20 mouse cellular contexts compared by ENCODE assay signal in the genomic region with DNA sequence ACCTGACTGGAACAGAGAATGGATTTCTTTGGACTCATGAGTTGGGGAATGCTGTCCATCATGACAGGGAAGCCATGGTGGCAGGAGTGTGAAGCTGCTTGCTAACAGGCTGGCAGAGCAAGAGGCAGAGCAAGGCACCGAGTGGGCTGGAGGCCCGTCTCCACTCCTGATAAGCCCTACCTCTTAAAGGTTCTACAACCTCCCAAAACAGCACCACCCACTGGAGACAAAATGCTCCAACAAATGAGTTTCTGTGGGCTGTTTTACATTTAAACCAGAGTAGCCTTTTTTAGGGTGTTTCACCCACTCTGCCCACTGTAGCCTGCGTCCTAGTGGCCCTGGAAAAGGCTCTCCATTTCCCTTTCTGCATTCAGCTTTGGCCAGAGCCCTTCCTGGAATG.
A peak's percentile ranks its signal among the peaks of the same experiment; 100 is the strongest.
DNase-seq lines count a peak whose midpoint lies in the region; ATAC-seq and TF ChIP-seq lines count a peak whose summit lies in the region.
"Had no signal": no experiment of that assay in that cellular context is flagged by ENCODE, and none has a peak within 500 bp of the region (broad histone marks: within the 10 kb centered on the region; RNA-seq: fewer than 3 reads in every experiment).

No protein-coding gene starts in this region.

- peak; percentile 56 for DNase-seq in midbrain, embryonic 11.5 days (ENCODE audit: low spot score, missing footprints)
- no peak for DNase-seq in CH12.LX (ENCODE audit: extremely low read depth)
- DNase-seq in retina, postnatal 1 day = no peak
- no peak for DNase-seq in layer of hippocampus, postnatal 25 days (ENCODE audit: extremely low spot score in 1 of 2, low spot score in 1 of 2)
- DNase-seq: cerebellum, adult 2 months; gastrocnemius, postnatal 14 days; kidney, adult 9 months; kidney, postnatal 4 days; layer of hippocampus, postnatal 36 days; right cerebral cortex, postnatal 14 days had no signal

- no peak for ATAC-seq in intestine, postnatal 0 days
- no peak for ATAC-seq in intestine, embryonic 16.5 days
- ATAC-seq in midbrain, embryonic 11.5 days (ENCODE audit: low FRiP score) = no peak
- no peak for ATAC-seq in midbrain, embryonic 13.5 days
- peak; percentile 45 for ATAC-seq in megakaryocyte progenitor cell, adult 5-6 weeks (replicated peaks; ENCODE audit: poor library complexity)
- ATAC-seq: hindbrain, postnatal 0 days had no signal

- no peak overlapping the region for H3K9ac ChIP-seq in intestine, postnatal 0 days (ENCODE audit: low read depth, low read length)
- no peak overlapping the region for H3K9ac ChIP-seq in intestine, embryonic 16.5 days (ENCODE audit: low read depth, low read length)
- H3K9ac ChIP-seq in midbrain, embryonic 11.5 days (ENCODE audit: low read length) = no peak overlapping the region
- H3K9ac ChIP-seq in midbrain, embryonic 13.5 days (replicated peaks) = no peak overlapping the region
- H3K9ac ChIP-seq in CH12.LX (ENCODE audit: insufficient read depth, low read depth) = no peak overlapping the region
- H3K9ac ChIP-seq: forebrain, embryonic 12.5 days; liver, embryonic 15.5 days; neural tube, embryonic 13.5 days had no signal

- no peaks in the 10 kb centered on the region for H3K27me3 ChIP-seq in intestine, postnatal 0 days (replicated peaks; ENCODE audit: control insufficient read depth, insufficient read depth, low read length)
- no peaks in the 10 kb centered on the region for H3K27me3 ChIP-seq in intestine, embryonic 16.5 days (replicated peaks; ENCODE audit: control insufficient read depth, insufficient read depth, low read length)
- H3K27me3 ChIP-seq in midbrain, embryonic 11.5 days (ENCODE audit: control insufficient read depth, insufficient read depth, low read length) = no peaks in the 10 kb centered on the region
- no peaks in the 10 kb centered on the region for H3K27me3 ChIP-seq in midbrain, embryonic 13.5 days
- H3K27me3 ChIP-seq in CH12.LX (replicated peaks) = no peaks in the 10 kb centered on the region
- H3K27me3 ChIP-seq: forebrain, embryonic 12.5 days; liver, embryonic 15.5 days; neural tube, embryonic 13.5 days had no signal

- H3K79me2 ChIP-seq in CH12.LX (replicated peaks; ENCODE audit: control insufficient read depth, extremely low read depth, insufficient read depth, poor library complexity, severe bottlenecking) = no peaks in the 10 kb centered on the region

- H3K4me1 ChIP-seq in intestine, postnatal 0 days (replicated peaks; ENCODE audit: control insufficient read depth, insufficient read depth, low read length) = no peaks in the 10 kb centered on the region
- H3K4me1 ChIP-seq in intestine, embryonic 16.5 days (ENCODE audit: control insufficient read depth, insufficient read depth, low read length) = peaks cover 21% of the 10 kb centered on the region
- H3K4me1 ChIP-seq in midbrain, embryonic 11.5 days (ENCODE audit: control insufficient read depth, insufficient read depth, low read length) = peaks cover 5% of the 10 kb centered on the region; the same call in 1 of the 2 replicates
- H3K4me1 ChIP-seq in midbrain, embryonic 13.5 days (replicated peaks) = peaks cover 10% of the 10 kb centered on the region
- H3K4me1 ChIP-seq in CH12.LX (ENCODE audit: control insufficient read depth in 1 of 2, insufficient read depth in 2 of 2) = peaks cover 60 to 98% of the 10 kb centered on the region in 2 experiments
- H3K4me1 ChIP-seq: liver, embryonic 15.5 days had no signal

- TF ChIP-seq RAD21 in CH12.LX (IDR thresholded peaks at IDR 0.05; ENCODE audit: low read depth, low read length) = peak; percentile 1

- no peak overlapping the region for H3K4me2 ChIP-seq in intestine, postnatal 0 days (replicated peaks; ENCODE audit: low read depth)
- no peak overlapping the region for H3K4me2 ChIP-seq in intestine, embryonic 16.5 days (ENCODE audit: low read depth, low read length)
- no peak overlapping the region for H3K4me2 ChIP-seq in midbrain, embryonic 11.5 days
- no peak overlapping the region for H3K4me2 ChIP-seq in midbrain, embryonic 13.5 days (replicated peaks)
- no peak overlapping the region for H3K4me2 ChIP-seq in CH12.LX (ENCODE audit: insufficient read depth, low read depth, poor library complexity, severe bottlenecking)
- H3K4me2 ChIP-seq: forebrain, embryonic 12.5 days; liver, embryonic 15.5 days; neural tube, embryonic 13.5 days had no signal

- dilution Hi-C loops in CH12.LX (cut with MboI; ENCODE audit: extremely low pct_ligation_motif_present, extremely low pct_unique_long_range_greater_than_20kb, low sequenced_read_pairs) = no loop called here

- TF ChIP-seq EP300 in CH12.LX (IDR thresholded peaks at IDR 0.05; ENCODE audit: low read length) = no peak

- no peak for TF ChIP-seq POLR2A in CH12.LX (IDR thresholded peaks at IDR 0.05; ENCODE audit: low read depth, low read length)

- in situ Hi-C loops in CH12.LX (cut with MboI; ENCODE audit: low pct_ligation_motif_present, low pct_unique_long_range_greater_than_20kb, low sequenced_read_pairs) = no loop called here

- H3K9me3 ChIP-seq in intestine, postnatal 0 days (ENCODE audit: control insufficient read depth) = no peaks in the 10 kb centered on the region
- H3K9me3 ChIP-seq in intestine, embryonic 16.5 days (ENCODE audit: control insufficient read depth, low read length) = no peaks in the 10 kb centered on the region
- no peaks in the 10 kb centered on the region for H3K9me3 ChIP-seq in midbrain, embryonic 11.5 days (ENCODE audit: control insufficient read depth, low read length)
- H3K9me3 ChIP-seq in midbrain, embryonic 13.5 days = no peaks in the 10 kb centered on the region
- H3K9me3 ChIP-seq in CH12.LX (replicated peaks; ENCODE audit: low read length) = no peaks in the 10 kb centered on the region
- H3K9me3 ChIP-seq: forebrain, embryonic 12.5 days; hindbrain, embryonic 10.5 days; liver, embryonic 15.5 days; midbrain, embryonic 10.5 days; neural tube, embryonic 13.5 days had no signal

- no peak overlapping the region for H3K4me3 ChIP-seq in intestine, postnatal 0 days (ENCODE audit: low read depth, low read length)
- no peak overlapping the region for H3K4me3 ChIP-seq in intestine, embryonic 16.5 days (ENCODE audit: low read length)
- H3K4me3 ChIP-seq in midbrain, embryonic 11.5 days (ENCODE audit: low read depth, low read length) = no peak overlapping the region
- no peak overlapping the region for H3K4me3 ChIP-seq in midbrain, embryonic 13.5 days (replicated peaks)
- H3K4me3 ChIP-seq in CH12.LX (replicated peaks in 1 of 3; ENCODE audit: low read depth in 2 of 3, low read length in 2 of 3, poor library complexity in 1 of 3) = no peak overlapping the region
- H3K4me3 ChIP-seq: forebrain, embryonic 12.5 days; hindbrain, embryonic 10.5 days; liver, embryonic 15.5 days; midbrain, embryonic 10.5 days; neural tube, embryonic 13.5 days had no signal

- no peak overlapping the region for H3K27ac ChIP-seq in intestine, postnatal 0 days (ENCODE audit: low read depth, low read length)
- no peak overlapping the region for H3K27ac ChIP-seq in intestine, embryonic 16.5 days (ENCODE audit: low read length)
- H3K27ac ChIP-seq in midbrain, embryonic 11.5 days (ENCODE audit: low read depth, low read length) = no peak overlapping the region
- H3K27ac ChIP-seq in midbrain, embryonic 13.5 days = no peak overlapping the region
- H3K27ac ChIP-seq in CH12.LX (ENCODE audit: insufficient read depth, low read depth) = no peak overlapping the region
- H3K27ac ChIP-seq: forebrain, embryonic 12.5 days; hindbrain, embryonic 10.5 days; hindbrain, postnatal 0 days; liver, embryonic 15.5 days; midbrain, embryonic 10.5 days; neural tube, embryonic 13.5 days had no signal

- TF ChIP-seq CTCF in intestine, postnatal 0 days (IDR thresholded peaks at IDR 0.05; ENCODE audit: low read depth) = peak; percentile 33
- TF ChIP-seq CTCF in CH12.LX (conservative IDR thresholded peaks at IDR 0.05 in 1 of 2, IDR thresholded peaks at IDR 0.05 in 1 of 2; ENCODE audit: low read depth in 2 of 2, low read length in 2 of 2) = peak in 1 of 2 experiments; percentile 31; a peak in 2 of 4 replicates

- 72% methylated on average over 3 of the region's 3 CpGs for WGBS in intestine, postnatal 0 days
- WGBS in intestine, embryonic 16.5 days = 78% methylated on average over 3 of the region's 3 CpGs
- 92% methylated on average over 3 of the region's 3 CpGs for WGBS in midbrain, embryonic 11.5 days
- WGBS in midbrain, embryonic 13.5 days = 91% methylated on average over 3 of the region's 3 CpGs

- no peaks in the 10 kb centered on the region for H3K36me3 ChIP-seq in intestine, postnatal 0 days (ENCODE audit: control insufficient read depth, insufficient read depth)
- H3K36me3 ChIP-seq in intestine, embryonic 16.5 days (ENCODE audit: control insufficient read depth, insufficient read depth, low read length) = no peaks in the 10 kb centered on the region; the same call in 1 of the 2 replicates
- no peaks in the 10 kb centered on the region for H3K36me3 ChIP-seq in midbrain, embryonic 11.5 days (ENCODE audit: control insufficient read depth, insufficient read depth, low read length)
- H3K36me3 ChIP-seq in midbrain, embryonic 13.5 days = no peaks in the 10 kb centered on the region
- H3K36me3 ChIP-seq in CH12.LX (replicated peaks in 1 of 2; ENCODE audit: control insufficient read depth in 1 of 2, insufficient read depth in 1 of 2, low read length in 1 of 2) = peaks cover 0 to 2% of the 10 kb centered on the region in 2 experiments
- H3K36me3 ChIP-seq: forebrain, embryonic 12.5 days; hindbrain, embryonic 10.5 days; liver, embryonic 15.5 days; midbrain, embryonic 10.5 days; neural tube, embryonic 13.5 days had no signal

TF ChIP-seq in CH12.LX, 34 proteins besides CTCF, POLR2A, EP300 and RAD21:
- no peak for TF ChIP-seq ZKSCAN1 (IDR thresholded peaks at IDR 0.05; ENCODE audit: borderline replicate concordance, low read depth, low read length)
- no peak for TF ChIP-seq MAX (IDR thresholded peaks at IDR 0.05; ENCODE audit: low read length)
- TF ChIP-seq UBTF (IDR thresholded peaks at IDR 0.05; ENCODE audit: low read depth, low read length) = no peak
- no peak for TF ChIP-seq POLR2AphosphoS2 (IDR thresholded peaks at IDR 0.05; ENCODE audit: low read depth, low read length)
- TF ChIP-seq SMC3 (IDR thresholded peaks at IDR 0.05; ENCODE audit: low read depth, low read length) = peak; percentile 30
TF ChIP-seq in CH12.LX: peak in this region for 1.
